In the genomic region with DNA sequence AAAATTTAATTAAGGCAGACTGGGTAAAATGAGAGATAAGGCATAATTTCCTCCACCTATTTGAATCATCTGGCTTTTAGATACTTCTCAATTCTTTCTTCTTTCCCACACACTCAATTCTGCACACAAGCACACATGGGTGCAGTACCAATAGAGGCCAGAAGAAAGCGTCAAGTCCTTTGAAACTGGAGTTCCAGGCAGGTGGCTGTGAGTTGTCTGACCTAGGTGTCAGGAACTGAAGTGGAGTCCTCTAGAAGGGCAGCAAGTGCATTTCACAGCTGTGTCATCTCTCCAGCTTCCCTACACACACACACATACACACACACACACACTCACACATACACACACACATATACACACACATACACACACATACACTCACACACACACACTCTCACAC, we compare ENCODE assay signal across 15 mouse cellular contexts. TPM values are rescaled to one million over a fixed set of nuclear protein-coding genes. Genes with fewer than 3 reads are reported as not detected.
"Had no signal": no experiment of that assay in that cellular context is flagged by ENCODE, and none has a peak within 500 bp of the region (broad histone marks: within the 10 kb centered on the region; RNA-seq: fewer than 3 reads in every experiment).

No protein-coding gene starts in this region.

- H3K4me3 ChIP-seq: limb, embryonic 15.5 days; liver, embryonic 12.5 days; midbrain, embryonic 10.5 days; myocyte; neural tube, embryonic 15.5 days had no signal

- DNase-seq: kidney, adult 9 months; kidney, postnatal 36 days; lung, embryonic 14.5 days; lung, postnatal 10 days; lung, postnatal 4 days; right cerebral cortex, adult 18-20 months; right cerebral cortex, postnatal 25 days had no signal

- ATAC-seq: liver, embryonic 12.5 days had no signal

- H3K9ac ChIP-seq: limb, embryonic 15.5 days; liver, embryonic 12.5 days; lung, embryonic 14.5 days; neural tube, embryonic 15.5 days had no signal

- H3K27ac ChIP-seq: kidney, postnatal 0 days; limb, embryonic 15.5 days; liver, embryonic 12.5 days; midbrain, embryonic 10.5 days; neural tube, embryonic 15.5 days had no signal

- H3K36me3 ChIP-seq: liver, embryonic 12.5 days had no signal

- H3K27me3 ChIP-seq: limb, embryonic 15.5 days; liver, embryonic 12.5 days; neural tube, embryonic 15.5 days had no signal

- H3K9me3 ChIP-seq: limb, embryonic 15.5 days; liver, embryonic 12.5 days; midbrain, embryonic 10.5 days; neural tube, embryonic 15.5 days had no signal

- H3K4me2 ChIP-seq: limb, embryonic 15.5 days; liver, embryonic 12.5 days; lung, embryonic 14.5 days; neural tube, embryonic 15.5 days had no signal

- H3K4me1 ChIP-seq: limb, embryonic 15.5 days; liver, embryonic 12.5 days; neural tube, embryonic 15.5 days had no signal

RNA-seq across cellular contexts. Expression of gene Cacng7, which starts 18.8 kb away (rescaled TPM):
- total RNA-seq: megakaryocyte, adult 5-6 weeks had no signal
- polyA plus RNA-seq: liver, embryonic 16.5 days had no signal

RNA-seq across cellular contexts. Expression of gene Cacng8, which starts 38.9 kb away (rescaled TPM):
- total RNA-seq: megakaryocyte, adult 5-6 weeks had no signal
- polyA plus RNA-seq: liver, embryonic 16.5 days had no signal
